Mouse (Mus musculus) liver, adult 2 months (tissue): ENCODE measurements around the gene Gm45208.
A peak's percentile ranks its signal among the peaks of the same experiment; 100 is the strongest.

Source experiments
- CTCF ChIP-seq: fragments of 200-500 bp; IDR thresholded peaks from 2 replicates; pipeline ENCODE4 v1.5.1; 2011; ENCODE audit warnings: low read depth, low read length, control low read depth
- POLR2A ChIP-seq: fragments of 200-500 bp; IDR thresholded peaks from 2 replicates; pipeline ENCODE4 v1.6.1; 2011; ENCODE audit warnings: low read length, control low read depth; ENCODE audit not compliant: insufficient read depth; ENCODE audit errors: extremely low read depth

GRCm38 (mm10) chrX:7762137-7762920 lies 40.3 kb downstream of the Gm45208 start, which contains the start of gene Tfe3:
- TF ChIP-seq CTCF: no peak
- peak; percentile 68 for TF ChIP-seq POLR2A
